Mouse (Mus musculus): Measurements from ENCODE around the gene Ptprm. TPM values are rescaled to one million over a fixed set of nuclear protein-coding genes. Genes with fewer than 3 reads are reported as not detected.

Ptprm gene
- polyA plus RNA-seq, 1 experiment from 2014 or later: 17.6 TPM

DNA sequence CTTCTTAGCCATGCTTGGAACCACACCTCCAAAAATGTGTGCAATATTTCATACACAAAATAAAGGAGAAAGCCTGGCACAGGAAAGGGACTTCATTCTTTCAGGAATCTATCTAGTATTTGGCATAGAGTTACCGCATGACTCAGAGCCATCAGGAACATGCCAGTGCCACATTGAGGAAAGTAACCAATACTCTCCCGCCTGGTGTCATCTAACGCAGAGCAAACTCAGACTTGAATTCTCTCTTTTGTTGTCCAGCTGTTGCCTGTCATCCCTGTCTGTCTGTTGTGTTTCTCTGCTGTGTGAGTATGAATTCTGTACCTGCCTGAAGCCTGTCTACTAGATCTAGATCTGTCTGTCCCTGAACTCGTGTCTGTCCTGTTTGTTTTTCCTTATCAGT lies 100.8 kb downstream of the Ptprm start:
- 42% methylated on average over 4 of the region's 4 CpGs for WGBS
- Histone ChIP-seq H3K27ac (replicated peaks) (no peak overlapping the region), H3K27me3 (no peaks in the 10 kb centered on the region), H3K4me3 (replicated peaks) (no peak overlapping the region), H3K9me3 (replicated peaks) (no peaks in the 10 kb centered on the region), H3K36me3 (no peaks in the 10 kb centered on the region), H3K9ac (no peak overlapping the region), H3K4me1 (no peaks in the 10 kb centered on the region), H3K4me2 (replicated peaks) (no peak overlapping the region)
- ATAC-seq (ENCODE audit: insufficient number of reproducible peaks, low FRiP score, low TSS enrichment, low read depth): no peak

DNA sequence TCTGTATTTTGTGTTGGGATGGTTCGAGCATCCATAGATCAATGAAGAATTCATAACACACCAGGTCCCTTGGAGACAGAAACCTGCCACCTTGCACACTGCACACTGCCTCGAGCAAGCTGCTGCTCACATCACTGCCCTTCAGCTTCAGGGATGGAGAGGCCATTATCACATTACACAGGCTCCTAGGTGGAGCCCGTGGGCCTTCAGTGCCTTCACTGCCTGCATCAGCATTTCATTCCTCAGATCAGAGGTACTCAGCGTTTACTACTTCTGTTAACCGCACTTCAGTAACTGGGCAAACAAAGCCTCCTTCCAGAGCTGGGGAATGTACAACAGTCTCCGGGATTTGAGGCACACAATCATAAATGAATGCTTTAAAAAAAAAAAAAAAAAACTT lies 101.3 kb downstream of the Ptprm start:
- H3K27me3 ChIP-seq: no peaks in the 10 kb centered on the region
- 54% methylated on average over 6 of the region's 6 CpGs for WGBS
- no peak overlapping the region for H3K4me2 ChIP-seq (replicated peaks)
- no peak overlapping the region for H3K4me3 ChIP-seq (replicated peaks)
- no peak for ATAC-seq (ENCODE audit: insufficient number of reproducible peaks, low FRiP score, low TSS enrichment, low read depth)
- no peaks in the 10 kb centered on the region for H3K36me3 ChIP-seq
- no peaks in the 10 kb centered on the region for H3K9me3 ChIP-seq (replicated peaks)
- H3K9ac ChIP-seq: no peak overlapping the region
- no peak overlapping the region for H3K27ac ChIP-seq (replicated peaks)
- H3K4me1 ChIP-seq: no peaks in the 10 kb centered on the region

DNA sequence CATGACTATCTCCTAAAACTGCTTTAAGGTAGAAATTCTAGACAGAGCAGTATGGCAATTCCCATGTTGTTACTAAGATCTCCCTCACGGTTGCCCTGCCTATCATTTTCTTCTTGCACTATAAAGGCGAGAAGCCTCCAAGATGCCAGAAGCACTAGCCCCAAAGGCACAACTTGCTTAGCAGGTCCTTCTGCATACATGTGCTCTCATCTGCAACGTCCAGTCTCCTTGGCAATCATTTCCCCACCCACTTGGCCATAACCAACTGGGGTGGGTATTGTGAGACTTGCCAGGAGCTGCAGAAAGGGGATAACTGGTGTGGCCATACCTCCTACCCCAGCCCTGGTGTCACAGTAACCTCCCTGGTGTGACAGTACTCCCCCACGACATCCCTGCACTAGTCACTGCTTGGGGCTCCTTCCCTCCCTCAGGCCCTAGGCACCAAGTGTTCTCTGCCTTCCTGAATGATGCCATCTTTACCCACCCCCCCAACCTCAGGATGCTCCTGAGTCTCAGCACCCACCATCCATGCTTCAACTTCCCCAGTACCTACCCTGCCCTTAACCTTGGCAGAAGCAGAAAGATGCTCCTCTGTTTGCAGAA lies 108.9 kb downstream of the Ptprm start:
- Histone ChIP-seq H3K27ac (replicated peaks) (no peak overlapping the region), H3K4me1 (peaks cover 5% of the 10 kb centered on the region; the same call in 1 of the 2 replicates), H3K4me3 (replicated peaks) (no peak overlapping the region), H3K36me3 (no peaks in the 10 kb centered on the region), H3K9me3 (replicated peaks) (no peaks in the 10 kb centered on the region), H3K4me2 (replicated peaks) (no peak overlapping the region), H3K27me3 (no peaks in the 10 kb centered on the region), H3K9ac (no peak overlapping the region)
- 56% methylated on average over 4 of the region's 4 CpGs for WGBS
- no peak for ATAC-seq (ENCODE audit: insufficient number of reproducible peaks, low FRiP score, low TSS enrichment, low read depth)

DNA sequence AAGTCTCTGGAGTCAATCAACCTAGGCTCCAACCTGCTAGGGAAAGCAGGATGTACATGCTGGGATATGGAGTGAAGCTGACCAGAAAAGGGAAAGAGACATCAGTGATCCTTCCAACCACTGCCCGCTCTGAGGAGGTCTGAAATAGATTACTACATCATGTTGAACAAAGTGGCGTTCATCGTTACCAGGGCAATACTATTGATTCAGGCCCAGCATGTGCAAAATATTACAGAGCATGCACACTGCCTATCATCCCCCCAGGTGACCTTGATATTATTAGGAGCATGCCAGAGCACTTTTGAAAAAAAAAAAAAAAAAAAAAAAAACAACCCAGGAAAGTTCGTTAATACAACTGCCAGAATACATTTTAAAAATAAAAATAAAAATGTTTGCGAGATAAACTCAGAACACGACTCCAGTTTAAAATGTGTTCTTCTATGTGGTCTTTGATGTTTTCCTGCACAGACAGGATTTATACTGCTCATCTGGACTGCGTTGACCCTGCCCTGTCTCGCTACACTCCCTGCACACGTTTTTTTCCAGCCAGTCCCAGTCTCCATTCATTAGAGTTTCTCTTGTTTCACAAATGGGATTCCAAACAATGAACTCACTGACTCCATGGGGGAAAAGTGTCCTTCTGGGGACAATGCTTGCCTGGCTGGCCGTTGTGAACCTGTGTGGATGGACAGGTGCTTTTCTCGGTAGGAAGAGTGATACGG lies 111.3 kb downstream of the Ptprm start:
- no peak overlapping the region for H3K4me3 ChIP-seq (replicated peaks)
- no peaks in the 10 kb centered on the region for H3K36me3 ChIP-seq
- no peaks in the 10 kb centered on the region for H3K27me3 ChIP-seq
- H3K4me2 ChIP-seq (replicated peaks): no peak overlapping the region
- WGBS: 33% methylated on average over 12 of the region's 12 CpGs
- no peak for ATAC-seq (ENCODE audit: insufficient number of reproducible peaks, low FRiP score, low TSS enrichment, low read depth)
- no peak overlapping the region for H3K9ac ChIP-seq
- H3K27ac ChIP-seq (replicated peaks): no peak overlapping the region
- no peaks in the 10 kb centered on the region for H3K9me3 ChIP-seq (replicated peaks)
- H3K4me1 ChIP-seq: peaks cover 5% of the 10 kb centered on the region; the same call in 1 of the 2 replicates

DNA sequence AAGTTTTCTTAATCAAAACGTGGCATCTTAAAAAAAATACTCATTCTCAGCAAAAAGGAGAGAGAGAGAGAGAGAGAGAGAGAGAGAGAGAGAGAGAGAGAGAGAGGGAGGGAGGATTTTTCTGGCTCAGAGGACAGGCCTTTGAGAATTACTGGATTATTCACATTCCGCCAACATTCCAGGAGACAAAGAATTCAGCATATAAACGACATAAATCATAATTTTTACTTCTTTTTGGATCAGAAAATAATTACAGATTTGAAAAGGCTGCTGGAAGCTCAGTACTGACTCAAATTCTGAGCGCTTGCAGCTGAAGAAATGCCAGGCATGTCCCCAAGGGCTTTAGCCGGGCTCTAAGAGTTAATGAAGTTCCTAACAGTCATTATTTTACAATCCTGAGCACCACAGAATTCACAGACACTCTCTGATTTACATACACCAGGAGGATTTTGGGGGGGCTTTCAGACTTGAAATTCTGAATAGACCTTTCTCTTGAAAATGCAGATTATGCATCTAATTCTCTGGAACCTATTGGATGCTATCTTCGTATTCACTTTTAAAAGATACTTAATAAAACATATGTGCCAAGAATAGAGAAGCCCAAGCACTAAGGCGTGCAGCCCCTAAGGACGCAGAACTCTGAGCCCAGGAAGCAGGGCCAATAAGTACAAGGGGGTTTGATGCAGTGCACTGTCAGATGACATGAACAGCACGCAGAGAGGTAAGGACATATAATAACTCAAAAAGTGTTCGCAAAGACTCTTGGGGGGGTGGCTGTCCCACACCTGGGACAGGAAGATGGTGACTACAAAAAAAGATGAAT lies 112.1 kb downstream of the Ptprm start:
- WGBS: 34% methylated on average over 10 of the region's 10 CpGs
- no peak overlapping the region for H3K4me3 ChIP-seq (replicated peaks)
- H3K9me3 ChIP-seq (replicated peaks): no peaks in the 10 kb centered on the region
- peaks cover 11% of the 10 kb centered on the region for H3K4me1 ChIP-seq
- ATAC-seq (ENCODE audit: insufficient number of reproducible peaks, low FRiP score, low TSS enrichment, low read depth): no peak
- no peak overlapping the region for H3K27ac ChIP-seq (replicated peaks)
- no peaks in the 10 kb centered on the region for H3K36me3 ChIP-seq
- H3K27me3 ChIP-seq: no peaks in the 10 kb centered on the region
- H3K4me2 ChIP-seq (replicated peaks): no peak overlapping the region
- H3K9ac ChIP-seq: no peak overlapping the region

DNA sequence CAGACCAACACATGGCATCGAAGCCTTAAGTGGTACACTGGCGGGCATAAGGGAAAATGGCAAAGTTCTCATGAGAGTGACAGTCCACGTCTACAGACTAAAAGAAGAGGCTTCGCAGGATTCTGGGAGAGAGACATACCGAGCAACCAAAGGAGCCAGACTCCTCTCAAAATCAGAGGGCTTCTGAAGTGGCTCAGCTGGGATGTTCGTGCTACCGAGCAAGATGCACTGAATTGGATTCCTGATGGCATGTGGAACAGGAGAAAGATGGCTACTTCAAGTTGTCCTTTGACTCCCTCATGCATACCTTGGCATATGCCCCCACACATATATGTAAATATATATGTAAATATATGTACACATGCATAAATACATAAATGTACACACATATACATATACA lies 115.4 kb downstream of the Ptprm start:
- H3K9ac ChIP-seq: no peak overlapping the region
- H3K36me3 ChIP-seq: no peaks in the 10 kb centered on the region
- peaks cover 11% of the 10 kb centered on the region for H3K4me1 ChIP-seq
- no peaks in the 10 kb centered on the region for H3K27me3 ChIP-seq
- no peak overlapping the region for H3K27ac ChIP-seq (replicated peaks)
- H3K9me3 ChIP-seq (replicated peaks): no peaks in the 10 kb centered on the region
- 93% methylated on average over 7 of the region's 7 CpGs for WGBS
- ATAC-seq (ENCODE audit: insufficient number of reproducible peaks, low FRiP score, low TSS enrichment, low read depth): no peak
- no peak overlapping the region for H3K4me2 ChIP-seq (replicated peaks)
- H3K4me3 ChIP-seq (replicated peaks): no peak overlapping the region

DNA sequence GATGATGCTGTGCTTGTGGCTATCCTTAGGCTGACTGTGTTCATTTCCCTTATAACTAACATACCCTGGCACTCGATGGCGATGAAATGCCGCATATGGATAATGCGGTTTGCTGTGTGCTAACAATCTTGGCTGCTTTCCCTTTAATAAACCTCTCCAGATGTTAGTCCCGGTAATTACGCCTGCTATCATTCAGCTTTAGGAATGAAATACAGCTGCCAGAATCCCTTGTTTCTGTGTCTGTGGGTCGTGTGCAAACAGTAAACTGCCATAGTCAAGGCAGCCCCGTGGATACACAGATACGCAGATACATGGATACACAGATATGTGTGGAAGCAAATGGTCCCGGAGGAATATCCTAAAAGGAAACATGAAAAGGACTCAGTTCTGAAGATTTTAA lies 116.8 kb downstream of the Ptprm start:
- Histone ChIP-seq H3K27me3 (no peaks in the 10 kb centered on the region), H3K27ac (replicated peaks) (no peak overlapping the region), H3K36me3 (no peaks in the 10 kb centered on the region), H3K9me3 (replicated peaks) (no peaks in the 10 kb centered on the region), H3K9ac (no peak overlapping the region), H3K4me2 (replicated peaks) (no peak overlapping the region), H3K4me3 (replicated peaks) (no peak overlapping the region), H3K4me1 (peaks cover 7% of the 10 kb centered on the region)
- ATAC-seq (ENCODE audit: insufficient number of reproducible peaks, low FRiP score, low TSS enrichment, low read depth): no peak
- WGBS: 32% methylated on average over 10 of the region's 10 CpGs

DNA sequence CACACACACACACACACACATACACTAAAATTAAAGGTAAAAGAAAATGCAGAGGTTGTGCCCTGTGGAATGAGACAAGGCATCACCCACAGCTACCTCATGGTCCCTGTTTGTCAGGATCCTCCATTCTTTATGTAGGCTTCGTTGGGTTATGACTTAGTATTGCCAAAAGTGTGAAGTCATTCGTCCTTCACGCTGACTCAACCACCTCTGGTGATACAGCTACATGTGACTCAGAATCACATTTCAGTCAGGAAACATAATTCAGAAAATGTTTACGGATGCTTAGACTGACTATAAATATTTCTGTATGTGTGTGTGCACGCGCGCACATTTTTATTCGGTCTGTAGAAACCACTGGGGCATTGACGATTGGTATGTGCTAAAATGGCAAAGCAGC lies 121.2 kb downstream of the Ptprm start:
- Histone ChIP-seq H3K36me3 (no peaks in the 10 kb centered on the region), H3K27me3 (no peaks in the 10 kb centered on the region), H3K4me3 (replicated peaks) (no peak overlapping the region), H3K9ac (no peak overlapping the region), H3K4me2 (replicated peaks) (no peak overlapping the region), H3K27ac (replicated peaks) (no peak overlapping the region), H3K4me1 (peaks cover 6% of the 10 kb centered on the region; the same call in 1 of the 2 replicates), H3K9me3 (replicated peaks) (no peaks in the 10 kb centered on the region)
- ATAC-seq (ENCODE audit: insufficient number of reproducible peaks, low FRiP score, low TSS enrichment, low read depth): no peak
- 74% methylated on average over 9 of the region's 9 CpGs for WGBS

DNA sequence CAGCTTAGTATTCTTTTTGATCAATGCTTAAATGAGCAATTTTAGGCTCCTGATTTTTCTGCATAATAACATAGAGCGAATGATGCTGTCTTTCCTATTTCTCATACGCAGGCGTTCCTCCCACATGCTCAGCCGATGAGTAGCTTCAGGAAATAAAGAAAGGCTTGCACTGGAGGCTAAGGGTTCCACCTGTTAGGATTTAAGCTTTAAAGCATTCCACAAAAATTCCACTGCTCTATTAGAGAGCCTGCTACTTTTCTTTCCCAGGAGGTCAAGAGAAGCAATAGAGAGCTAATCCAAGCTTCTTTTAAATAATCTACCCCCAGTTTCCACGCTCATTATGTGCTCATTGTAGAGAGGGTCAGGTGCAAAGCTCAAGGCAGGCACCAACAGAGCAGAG lies 127.3 kb downstream of the Ptprm start:
- Histone ChIP-seq H3K4me1 (no peaks in the 10 kb centered on the region; the same call in 1 of the 2 replicates), H3K27me3 (no peaks in the 10 kb centered on the region), H3K9me3 (replicated peaks) (no peaks in the 10 kb centered on the region), H3K27ac (replicated peaks) (no peak overlapping the region), H3K36me3 (no peaks in the 10 kb centered on the region), H3K9ac (no peak overlapping the region), H3K4me3 (replicated peaks) (no peak overlapping the region), H3K4me2 (replicated peaks) (no peak overlapping the region)
- ATAC-seq (ENCODE audit: insufficient number of reproducible peaks, low FRiP score, low TSS enrichment, low read depth): no peak
- WGBS: 30% methylated on average over 5 of the region's 5 CpGs

DNA sequence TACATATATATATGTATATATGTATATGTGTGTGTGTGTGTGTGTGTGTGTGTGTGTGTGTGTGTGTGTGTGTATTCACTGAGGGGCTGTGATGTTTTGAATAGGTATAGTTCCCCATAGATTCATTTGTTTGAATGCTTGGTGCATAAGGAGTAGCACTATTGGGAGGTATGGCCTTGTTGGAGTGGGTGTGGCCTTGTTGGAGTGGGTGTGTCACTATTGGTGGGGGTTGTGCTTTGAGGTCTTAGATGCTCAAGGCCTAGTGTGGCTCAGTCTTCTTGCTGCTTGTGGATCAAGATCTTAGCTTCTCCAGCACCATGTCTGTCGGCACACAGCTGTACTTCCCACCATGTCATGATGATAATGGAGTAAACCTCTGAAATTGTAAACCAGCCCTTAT lies 138.9 kb downstream of the Ptprm start:
- no peak overlapping the region for H3K9ac ChIP-seq
- H3K36me3 ChIP-seq: no peaks in the 10 kb centered on the region
- ATAC-seq (ENCODE audit: insufficient number of reproducible peaks, low FRiP score, low TSS enrichment, low read depth): no peak
- no peaks in the 10 kb centered on the region for H3K9me3 ChIP-seq (replicated peaks)
- no peak overlapping the region for H3K4me3 ChIP-seq (replicated peaks)
- peaks cover 5% of the 10 kb centered on the region; the same call in 1 of the 2 replicates for H3K4me1 ChIP-seq
- no peak overlapping the region for H3K27ac ChIP-seq (replicated peaks)
- no peak overlapping the region for H3K4me2 ChIP-seq (replicated peaks)
- H3K27me3 ChIP-seq: no peaks in the 10 kb centered on the region
- WGBS: 85% methylated on average over 1 of the region's 1 CpGs

DNA sequence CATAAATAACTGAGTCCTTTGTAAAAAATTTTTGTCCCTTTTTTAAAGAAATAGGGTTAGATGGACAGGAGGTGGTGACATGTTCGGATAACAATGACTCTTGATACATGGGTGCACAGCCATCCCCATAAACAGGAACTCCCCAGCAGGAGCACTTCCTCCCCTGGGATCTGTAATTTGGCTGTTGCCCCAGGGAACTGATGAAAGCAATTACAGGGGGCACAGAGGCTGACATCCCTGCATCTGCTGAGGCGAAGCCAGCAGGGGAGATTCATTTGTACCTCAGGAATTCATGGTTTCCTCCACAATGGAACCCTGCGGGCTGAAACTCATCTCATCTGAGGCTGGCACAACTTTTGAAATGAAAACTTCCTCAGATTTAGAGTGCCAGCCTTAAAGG lies 140.5 kb downstream of the Ptprm start:
- ATAC-seq (ENCODE audit: insufficient number of reproducible peaks, low FRiP score, low TSS enrichment, low read depth): no peak
- Histone ChIP-seq H3K9ac (no peak overlapping the region), H3K4me1 (peaks cover 5% of the 10 kb centered on the region; the same call in 1 of the 2 replicates), H3K27ac (replicated peaks) (no peak overlapping the region), H3K9me3 (replicated peaks) (no peaks in the 10 kb centered on the region), H3K36me3 (no peaks in the 10 kb centered on the region), H3K4me3 (replicated peaks) (no peak overlapping the region), H3K27me3 (no peaks in the 10 kb centered on the region), H3K4me2 (replicated peaks) (no peak overlapping the region)
- WGBS: 23% methylated on average over 3 of the region's 3 CpGs
